Mouse (Mus musculus): ENCODE results near the gene P2ry14.

GRCm38 (mm10) chr3:59107439-59107838 is 46.0 kb downstream of the P2ry14 start:
- no peak for TF ChIP-seq POLR2AphosphoS2 (IDR thresholded peaks at IDR 0.05; ENCODE audit: insufficient read length, low read depth)
- no peak for TF ChIP-seq TCF3 (IDR thresholded peaks at IDR 0.05; ENCODE audit: insufficient read length, low read depth)
- no peak for TF ChIP-seq MYOG (IDR thresholded peaks at IDR 0.05; ENCODE audit: control insufficient read depth in 1 of 3, insufficient read depth in 1 of 3, insufficient read length in 2 of 3, low read depth in 2 of 3)
- TF ChIP-seq TCF12 (IDR thresholded peaks at IDR 0.05; ENCODE audit: insufficient read depth, poor library complexity, severe bottlenecking): no peak
- TF ChIP-seq POLR2A (IDR thresholded peaks at IDR 0.05; ENCODE audit: insufficient read length, low read depth): no peak
- no peak for TF ChIP-seq E2F4 (IDR thresholded peaks at IDR 0.05; ENCODE audit: insufficient read depth)
- TF ChIP-seq SRF (IDR thresholded peaks at IDR 0.05; ENCODE audit: control insufficient read depth, insufficient read length, low read depth): no peak
- TF ChIP-seq MYOD1 (IDR thresholded peaks at IDR 0.05; ENCODE audit: control insufficient read depth in 1 of 3, insufficient read length in 2 of 3, low read depth in 2 of 3): no peak
- no peak for TF ChIP-seq USF1 (IDR thresholded peaks at IDR 0.05; ENCODE audit: low read depth)
- TF ChIP-seq CEBPB (IDR thresholded peaks at IDR 0.05; ENCODE audit: insufficient read depth, poor library complexity, severe bottlenecking): no peak
